Mouse (Mus musculus) E14TG2a.4 (cell line): ENCODE results near the gene Ppt2.

Source experiments
- CTCF ChIP-seq: conservative IDR thresholded peaks from 2 replicates; pipeline ENCODE4 v1.5.1; 2014; ENCODE audit warnings: low read length
- POU5F1 ChIP-seq: IDR thresholded peaks from 2 replicates; pipeline ENCODE4 v1.6.1; 2014; ENCODE audit warnings: low read length, borderline replicate concordance

GRCm38 (mm10) chr17:34655160-34655559, 26.9 kb upstream of the Ppt2 start:
- TF ChIP-seq CTCF (no peak), POU5F1 (no peak)
